Mouse (Mus musculus): ENCODE results near the gene Lmtk3.

DNA sequence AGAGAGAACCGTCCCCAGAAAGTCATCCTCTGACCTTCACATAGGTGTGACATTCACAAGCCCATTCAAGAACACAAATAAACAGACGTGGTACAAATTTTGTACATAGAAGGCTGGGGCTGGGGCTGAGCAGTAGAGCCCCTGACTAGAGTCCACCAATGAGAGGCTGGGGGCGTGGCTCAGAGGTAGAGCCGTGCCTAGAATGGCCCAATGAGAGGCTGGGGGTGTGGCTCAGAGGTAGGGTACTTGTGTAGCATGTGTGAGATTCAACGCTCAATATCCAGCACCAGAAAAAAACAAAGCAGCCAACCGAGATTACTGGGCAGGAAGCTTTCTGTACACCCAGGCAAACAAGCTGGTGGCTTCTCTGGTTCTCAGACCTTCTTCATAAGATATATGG lies 27.8 kb upstream of the Lmtk3 start:
- TF ChIP-seq CTCF (IDR thresholded peaks at IDR 0.05; ENCODE audit: low read depth) (no peak), EP300 (optimal IDR thresholded peaks at IDR 0.05) (no peak)

Measured in stomach, postnatal 0 days (tissue).